23 mouse cellular contexts compared by ENCODE assay signal in the genomic region with DNA sequence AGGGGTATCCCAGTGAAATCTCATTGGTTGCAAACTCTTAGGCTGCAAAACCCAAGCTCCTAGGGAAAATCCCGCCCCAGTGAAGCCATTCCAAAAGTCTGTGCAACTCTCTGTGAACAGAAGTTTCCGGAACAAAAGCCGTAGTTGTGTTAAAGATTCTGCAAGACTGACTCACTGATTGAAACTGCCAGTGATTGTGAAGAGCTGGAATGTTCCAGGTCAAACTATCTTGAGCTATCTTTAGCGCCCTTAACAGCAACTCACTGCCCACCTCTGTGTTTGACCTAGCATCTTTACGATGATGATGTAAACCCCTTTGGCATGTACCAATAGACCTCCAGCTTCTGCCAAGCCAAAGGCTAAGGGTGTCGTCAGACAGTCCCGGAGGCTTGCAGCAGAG. TPM values are rescaled to one million over a fixed set of nuclear protein-coding genes. Genes with fewer than 3 reads are reported as not detected.
DNase-seq lines count a peak whose midpoint lies in the region; ATAC-seq lines count a peak whose summit lies in the region.
"Had no signal": no experiment of that assay in that cellular context is flagged by ENCODE, and none has a peak within 500 bp of the region (broad histone marks: within the 10 kb centered on the region; RNA-seq: fewer than 3 reads in every experiment).

No protein-coding gene starts in this region.

- no peaks in the 10 kb centered on the region for H3K36me3 ChIP-seq in heart, embryonic 13.5 days
- H3K36me3 ChIP-seq: embryonic facial prominence, embryonic 10.5 days; hindbrain, embryonic 12.5 days; limb, embryonic 10.5 days had no signal

- no peak overlapping the region for H3K4me3 ChIP-seq in heart, embryonic 13.5 days
- H3K4me3 ChIP-seq: embryonic facial prominence, embryonic 10.5 days; hindbrain, embryonic 12.5 days; layer of hippocampus, adult 2 months; limb, embryonic 10.5 days had no signal

- no peak overlapping the region for H3K27ac ChIP-seq in heart, embryonic 13.5 days (replicated peaks)
- H3K27ac ChIP-seq: embryonic facial prominence, embryonic 10.5 days; hindbrain, embryonic 12.5 days; layer of hippocampus, adult 2 months; limb, embryonic 10.5 days had no signal

- ATAC-seq in heart, embryonic 13.5 days (ENCODE audit: extremely low read depth, insufficient number of reproducible peaks, low FRiP score, low TSS enrichment), result no peak
- ATAC-seq: forebrain, postnatal 0 days; intestine, postnatal 0 days had no signal

- no peak overlapping the region for H3K9ac ChIP-seq in heart, embryonic 13.5 days
- H3K9ac ChIP-seq: forebrain, postnatal 0 days; hindbrain, embryonic 12.5 days had no signal

- peaks cover 9% of the 10 kb centered on the region; the same call in 1 of the 2 replicates for H3K4me1 ChIP-seq in heart, embryonic 13.5 days
- H3K4me1 ChIP-seq: embryonic facial prominence, embryonic 10.5 days; hindbrain, embryonic 12.5 days; limb, embryonic 10.5 days had no signal

- peak overlapping the region; percentile 20; the same call in 1 of the 2 replicates for H3K4me2 ChIP-seq in heart, embryonic 13.5 days
- H3K4me2 ChIP-seq: hindbrain, embryonic 12.5 days had no signal

- H3K9me3 ChIP-seq in heart, embryonic 13.5 days, result no peaks in the 10 kb centered on the region
- H3K9me3 ChIP-seq: embryonic facial prominence, embryonic 10.5 days; hindbrain, embryonic 12.5 days; limb, embryonic 10.5 days had no signal

- 37% methylated on average over 7 of the region's 7 CpGs for whole genome bisulfite sequencing in heart, embryonic 13.5 days

- H3K27me3 ChIP-seq in heart, embryonic 13.5 days (replicated peaks), result peaks cover 10% of the 10 kb centered on the region
- H3K27me3 ChIP-seq: hindbrain, embryonic 12.5 days had no signal

- intact Hi-C loops in gastrocnemius, postnatal 36 days (cut with DNase I), result no loop called here
- intact Hi-C loops in heart, postnatal 36 days (cut with DNase I), result no loop called here

- peak; percentile 23 for DNase-seq in gastrocnemius, adult 18-20 months (ENCODE audit: low spot score)
- no peak for DNase-seq in gastrocnemius, postnatal 36 days
- no peak for DNase-seq in heart, postnatal 36 days
- peak; percentile 35 for DNase-seq in 3T3-L1 (ENCODE audit: low read depth, low spot score)
- peak; percentile 2 for DNase-seq in gonadal fat pad, adult 2 months (ENCODE audit: low read depth)
- no peak for DNase-seq in ovary, postnatal 10 days (ENCODE audit: low spot score)
- DNase-seq: adrenal gland, adult 2 months; cerebellum, adult 11-12 months; cerebellum, postnatal 10 days; forebrain, postnatal 0 days; kidney, postnatal 25 days; liver; lung, postnatal 10 days; midbrain, embryonic 14.5 days; retina, postnatal 1 day; thymus, postnatal 25 days had no signal

RNA-seq across cellular contexts. Expression of a gene that starts 31.3 kb away (rescaled TPM):
- total RNA-seq in gastrocnemius, adult 18-20 months (2021), result 1 to 10 TPM; 4.2 to 7.5 TPM
- total RNA-seq in gastrocnemius, postnatal 36 days (2021), result 1 to 10 TPM; 6.9 to 7.6 TPM
- 0.17 and 0.34 TPM in 2 replicates for polyA plus RNA-seq in heart, embryonic 13.5 days (2015; fragmentation: Nextera tagmentation; extraction: Ambion mirVana)
- 1 to 10 TPM; 3.1 to 7.0 TPM for total RNA-seq in heart, postnatal 36 days (2021)
- 38.7 and 53.7 TPM in 2 replicates for polyA plus RNA-seq in gonadal fat pad, adult 2 months (2012; rRNA removed)
- total RNA-seq: megakaryocyte-erythroid progenitor cell, adult 5-6 weeks had no signal

Comparison
In these comparisons a context has a peak if more than half of its experiments do, and no peak if none do; other contexts are left out.
1. DNase-seq: peak in gastrocnemius, adult 18-20 months (single experiment), 3T3-L1 (single experiment) and gonadal fat pad, adult 2 months (single experiment); none in gastrocnemius, postnatal 36 days (0 of 2), heart, postnatal 36 days (0 of 2) and ovary, postnatal 10 days (single experiment).